Mouse (Mus musculus) kidney, postnatal 25 days (tissue): ENCODE measurements around the gene Gpr176.

Source experiments
- DNase-seq, 2 experiments: peaks; one replicate each; pipeline ENCODE4 v3.0.0; 2021; ENCODE audit warnings: mixed read lengths in 2 of 2

Gpr176 gene

GRCm38 (mm10) chr2:118228486-118229079 is 144.6 kb downstream of the Gpr176 start:
- DNase-seq: no peak
